Mouse (Mus musculus) MEL (cell line): Measurements from ENCODE around the gene Rnf220. TPM values are rescaled to one million over a fixed set of nuclear protein-coding genes. Genes with fewer than 3 reads are reported as not detected.

ENCODE experiments used
- DNase-seq: peaks from one replicate; pipeline ENCODE4 v3.0.0; 2011; ENCODE audit warnings: low read depth, low spot score
- H3K27ac ChIP-seq: 2 replicates; pipeline ENCODE4 v1.5.1; 2012; ENCODE audit warnings: low read depth, mild to moderate bottlenecking, control low read depth, low read length, moderate library complexity; ENCODE audit not compliant: control insufficient read depth
- H3K27me3 ChIP-seq, 2 experiments: fragments of 150-350 bp in 1 of 2; sonication (generic) in 1 of 2; 2 replicates each; pipeline ENCODE4 v1.6.1; 2012; ENCODE audit warnings: low read length in 2 of 2, mild to moderate bottlenecking in 2 of 2, improper control_type of control experiment in 1 of 2, moderate library complexity in 1 of 2; ENCODE audit not compliant: insufficient read depth in 2 of 2, control insufficient read depth in 1 of 2
- H3K36me3 ChIP-seq, 2 experiments: 2 replicates each; pipeline ENCODE4 v1.6.1; 2012 to 2014; ENCODE audit warnings: low read length in 2 of 2, improper control_type of control experiment in 1 of 2, inconsistent platforms in 1 of 2, mild to moderate bottlenecking in 1 of 2; ENCODE audit not compliant: insufficient read depth in 2 of 2, control insufficient read depth in 1 of 2
- H3K4me1 ChIP-seq, 2 experiments: fragments of 150-350 bp in 1 of 2; sonication (generic) in 1 of 2; 2 replicates each; pipeline ENCODE4 v1.6.1; 2012; ENCODE audit warnings: low read length in 2 of 2, improper control_type of control experiment in 1 of 2, mild to moderate bottlenecking in 1 of 2; ENCODE audit not compliant: insufficient read depth in 2 of 2, control insufficient read depth in 1 of 2
- H3K4me3 ChIP-seq, 2 experiments: fragments of 150-350 bp in 1 of 2; sonication (generic) in 1 of 2; 2 replicates each; pipeline ENCODE4 v1.5.1; 2012; ENCODE audit warnings: low read depth in 2 of 2, low read length in 2 of 2, mild to moderate bottlenecking in 2 of 2, moderate library complexity in 2 of 2, control low read depth in 1 of 2, improper control_type of control experiment in 1 of 2; ENCODE audit not compliant: control insufficient read depth in 1 of 2, insufficient read depth in 1 of 2
- H3K79me2 ChIP-seq: 2 replicates; pipeline ENCODE4 v1.6.1; 2012; ENCODE audit warnings: mild to moderate bottlenecking, low read length, moderate library complexity; ENCODE audit not compliant: control insufficient read depth, poor library complexity, insufficient read depth
- H3K9ac ChIP-seq: 2 replicates; pipeline ENCODE4 v1.6.1; 2012; ENCODE audit warnings: low read depth, mild to moderate bottlenecking, control low read depth, low read length, moderate library complexity; ENCODE audit not compliant: control insufficient read depth, poor library complexity, severe bottlenecking
- H3K9me3 ChIP-seq: fragments of 150-350 bp; sonication (generic); replicated peaks from 2 replicates; pipeline ENCODE4 v1.6.1; 2012; ENCODE audit warnings: mild to moderate bottlenecking, low read length, improper control_type of control experiment, moderate library complexity; ENCODE audit not compliant: insufficient read depth
- CTCF ChIP-seq, 3 experiments: IDR thresholded peaks in 2 of 3; conservative IDR thresholded peaks in 1 of 3; 2 replicates each; pipeline ENCODE4 v1.5.1; 2011 to 2012; ENCODE audit warnings: low read length in 3 of 3, low read depth in 2 of 3, mild to moderate bottlenecking in 2 of 3, improper control_type of control experiment in 1 of 3, inconsistent platforms in 1 of 3, mixed read lengths in 1 of 3, moderate library complexity in 1 of 3; ENCODE audit not compliant: control insufficient read depth in 1 of 3, insufficient read depth in 1 of 3, poor library complexity in 1 of 3, severe bottlenecking in 1 of 3
- EP300 ChIP-seq, 2 experiments: IDR thresholded peaks; 2 replicates each; pipeline ENCODE4 v1.6.1; 2011; ENCODE audit warnings: improper control_type of control experiment in 2 of 2, low read length in 2 of 2, low read depth in 1 of 2, mild to moderate bottlenecking in 1 of 2
- ETS1 ChIP-seq: IDR thresholded peaks from 2 replicates; pipeline ENCODE4 v1.6.1; 2012; ENCODE audit warnings: low read depth, mild to moderate bottlenecking, inconsistent platforms, low read length, improper control_type of control experiment, moderate library complexity
- GATA1 ChIP-seq: IDR thresholded peaks from 2 replicates; pipeline ENCODE4 v1.6.1; 2011; ENCODE audit warnings: low read depth, low read length, improper control_type of control experiment
- JUND ChIP-seq: IDR thresholded peaks from 2 replicates; pipeline ENCODE4 v1.6.1; 2011; ENCODE audit warnings: low read depth, mild to moderate bottlenecking, improper control_type of control experiment, low read length
- KAT2A ChIP-seq: conservative IDR thresholded peaks from 2 replicates; pipeline ENCODE4 v1.6.1; 2012; ENCODE audit warnings: low read depth, low read length, improper control_type of control experiment, inconsistent platforms
- MXI1 ChIP-seq: IDR thresholded peaks from 2 replicates; pipeline ENCODE4 v1.6.1; 2011; ENCODE audit warnings: mild to moderate bottlenecking, low read depth, low read length, improper control_type of control experiment
- MYB ChIP-seq: IDR thresholded peaks from 2 replicates; pipeline ENCODE4 v1.6.1; 2011; ENCODE audit warnings: mild to moderate bottlenecking, low read depth, low read length, improper control_type of control experiment
- MYC ChIP-seq: IDR thresholded peaks from 2 replicates; pipeline ENCODE4 v1.6.1; 2011; ENCODE audit warnings: low read depth, mild to moderate bottlenecking, low read length, improper control_type of control experiment, moderate library complexity
- POLR2AphosphoS5 ChIP-seq: IDR thresholded peaks from 2 replicates; pipeline ENCODE4 v1.6.1; 2012; ENCODE audit warnings: low read depth, borderline replicate concordance, mild to moderate bottlenecking, inconsistent platforms, low read length, moderate library complexity, mixed read lengths
- RAD21 ChIP-seq: IDR thresholded peaks from 2 replicates; pipeline ENCODE4 v1.6.1; 2011; ENCODE audit warnings: mild to moderate bottlenecking, low read depth, low read length, improper control_type of control experiment
- RCOR1 ChIP-seq: IDR thresholded peaks from 2 replicates; pipeline ENCODE4 v1.6.1; 2012; ENCODE audit warnings: low read depth, mild to moderate bottlenecking, inconsistent platforms, low read length, improper control_type of control experiment
- SMC3 ChIP-seq: IDR thresholded peaks from 2 replicates; pipeline ENCODE4 v1.6.1; 2011; ENCODE audit warnings: low read depth, low read length, improper control_type of control experiment
- TAL1 ChIP-seq: IDR thresholded peaks from 2 replicates; pipeline ENCODE4 v1.6.1; 2012; ENCODE audit warnings: mild to moderate bottlenecking, inconsistent platforms, low read length, moderate library complexity, mixed read lengths
- TCF12 ChIP-seq: IDR thresholded peaks from 2 replicates; pipeline ENCODE4 v1.6.1; 2014; ENCODE audit warnings: low read depth, mild to moderate bottlenecking, inconsistent platforms, low read length, improper control_type of control experiment, moderate library complexity
- USF1 ChIP-seq: IDR thresholded peaks from 2 replicates; pipeline ENCODE4 v1.6.1; 2014; ENCODE audit warnings: low read depth, mild to moderate bottlenecking, inconsistent platforms, low read length, improper control_type of control experiment, moderate library complexity
- USF2 ChIP-seq, 2 experiments: IDR thresholded peaks; 2 replicates each; pipeline ENCODE4 v1.6.1; 2011 to 2012; ENCODE audit warnings: improper control_type of control experiment in 2 of 2, low read length in 2 of 2, borderline replicate concordance in 1 of 2, inconsistent platforms in 1 of 2, low read depth in 1 of 2, mild to moderate bottlenecking in 1 of 2; ENCODE audit not compliant: insufficient read depth in 1 of 2
- ZC3H11A ChIP-seq: IDR thresholded peaks from 2 replicates; pipeline ENCODE4 v1.6.1; 2012; ENCODE audit warnings: low read depth, mild to moderate bottlenecking, inconsistent platforms, low read length, improper control_type of control experiment
- ZMIZ1 ChIP-seq: IDR thresholded peaks from 2 replicates; pipeline ENCODE4 v1.6.1; 2012; ENCODE audit warnings: low read depth, mild to moderate bottlenecking, inconsistent platforms, low read length, improper control_type of control experiment, moderate library complexity
- polyA plus RNA-seq, 2 experiments: library from polyadenylated mRNA; stranded (reverse) in 1 of 2; unstranded in 1 of 2; fragments of >175 nt in 1 of 2; fragments of >200 nt in 1 of 2; gene quantifications; 2 replicates each; pipeline versions ENCODE4 v1.2.1 to v1.2.4; 2012; ENCODE audit warnings: low replicate concordance in 2 of 2, low read depth in 1 of 2; ENCODE audit not compliant: insufficient read length in 2 of 2, insufficient read depth in 1 of 2, missing spikeins in 1 of 2
- total RNA-seq: library from RNA; depleted of rRNA; stranded (reverse); fragments of 300-350 nt; gene quantifications from 2 replicates; pipeline ENCODE4 v1.2.3, GENCODE M21; 2012

Gene Rnf220
- total and polyA plus RNA-seq, 3 experiments = 121 to 201 TPM; not detected in 1

DNA sequence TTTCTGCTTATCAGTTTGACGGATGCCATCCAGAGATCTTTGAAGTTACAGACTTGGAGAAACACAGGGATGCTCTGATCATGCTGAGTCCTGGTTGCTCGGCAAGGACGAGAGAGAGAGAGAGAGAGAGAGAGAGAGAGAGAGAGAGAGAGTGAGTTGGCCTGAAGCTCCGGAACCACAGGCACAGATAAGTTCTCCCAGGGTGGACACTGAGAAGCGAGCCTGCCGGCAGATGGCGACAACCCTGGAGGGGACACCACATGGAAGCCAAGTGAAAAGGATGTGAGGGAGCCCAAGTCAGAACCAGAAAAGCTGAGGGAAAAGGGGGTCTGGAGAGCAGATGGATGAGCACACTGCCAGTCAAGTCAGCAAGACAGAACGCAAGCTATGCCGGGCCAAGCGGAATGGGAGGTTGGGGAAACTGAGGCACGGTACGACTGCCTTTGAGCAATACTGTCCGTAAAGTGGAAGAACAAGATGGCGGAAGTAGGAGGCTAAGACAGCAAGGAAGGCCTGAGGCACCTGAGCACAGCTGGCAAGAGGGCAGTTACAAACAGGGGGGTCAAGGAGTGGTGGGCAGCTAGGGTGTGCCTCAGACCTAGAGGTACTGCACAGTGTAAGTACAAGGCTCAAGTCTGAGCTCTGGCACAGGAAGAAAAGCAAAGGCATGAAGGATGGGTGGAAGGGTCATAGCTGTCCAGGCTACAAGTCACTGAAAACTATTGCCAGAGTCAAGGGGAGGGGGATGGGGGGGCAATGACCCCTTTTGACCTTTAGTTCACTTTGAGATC is 107.4 kb downstream of the Rnf220 start:
- peak; percentile 36 for DNase-seq
- Histone ChIP-seq H3K27me3 (no peaks in the 10 kb centered on the region), H3K9me3 (no peaks in the 10 kb centered on the region), H3K4me3 (no peak overlapping the region), H3K9ac (no peak overlapping the region), H3K36me3 (peaks cover 0 to 14% of the 10 kb centered on the region in 2 experiments; a peak in 2 of 4 replicates), H3K27ac (no peak overlapping the region), H3K79me2 (no peaks in the 10 kb centered on the region; the same call in 1 of the 2 replicates), H3K4me1 (peaks cover 3 to 23% of the 10 kb centered on the region in 2 experiments)
- no peak for TF ChIP-seq USF2 (IDR thresholded peaks at IDR 0.05; ENCODE audit: borderline replicate concordance in 1 of 2, insufficient read depth in 1 of 2, low read depth in 1 of 2, low read length in 2 of 2)
- TF ChIP-seq ZC3H11A = peak; percentile 36; the same call in 1 of the 2 replicates
- peak; percentile 62; the same call in 1 of the 2 replicates for TF ChIP-seq JUND
- TF ChIP-seq TCF12 = no peak
- TF ChIP-seq ETS1 = no peak
- TF ChIP-seq SMC3 = peak; percentile 70
- no peak for TF ChIP-seq ZMIZ1
- TF ChIP-seq MYB = no peak
- no peak for TF ChIP-seq KAT2A
- TF ChIP-seq RAD21 = peak; percentile 34
- peak; percentile 24 to 72 (median 54) for TF ChIP-seq CTCF (IDR thresholded peaks at IDR 0.05 in 2 of 3, conservative IDR thresholded peaks at IDR 0.05 in 1 of 3; ENCODE audit: control insufficient read depth in 1 of 3, insufficient read depth in 1 of 3, low read depth in 2 of 3, low read length in 3 of 3, poor library complexity in 1 of 3, severe bottlenecking in 1 of 3)
- TF ChIP-seq GATA1 = peak; percentile 40; the same call in 1 of the 2 replicates
- no peak for TF ChIP-seq POLR2AphosphoS5
- TF ChIP-seq MXI1 = no peak

DNA sequence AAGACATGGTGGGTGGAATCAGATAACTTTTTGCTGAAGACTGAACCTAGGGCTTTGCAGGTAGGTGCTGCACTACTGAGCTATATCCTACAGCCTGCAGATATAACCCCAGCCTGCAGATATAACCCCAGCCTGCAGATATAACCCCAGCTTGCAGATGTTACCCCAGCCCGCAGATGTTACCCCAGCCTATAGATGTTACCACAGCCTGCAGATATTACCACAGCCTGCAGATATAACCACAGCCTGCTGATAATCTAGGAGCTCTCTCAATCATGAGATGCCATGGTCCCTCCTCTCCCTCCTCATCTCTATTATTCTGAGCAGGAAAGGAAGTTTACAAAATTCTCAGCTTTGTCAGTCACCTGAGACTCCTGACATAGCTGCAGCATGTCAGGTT is 111.6 kb downstream of the Rnf220 start:
- DNase-seq = peak; percentile 50
- Histone ChIP-seq H3K27ac (no peak overlapping the region), H3K36me3 (peaks cover 0 to 2% of the 10 kb centered on the region in 2 experiments; a peak in 1 of 4 replicates), H3K27me3 (no peaks in the 10 kb centered on the region), H3K79me2 (no peaks in the 10 kb centered on the region), H3K4me1 (peaks cover 0 to 7% of the 10 kb centered on the region in 2 experiments; a peak in 3 of 4 replicates), H3K9ac (no peak overlapping the region), H3K9me3 (no peaks in the 10 kb centered on the region), H3K4me3 (no peak overlapping the region)
- TF ChIP-seq EP300 (IDR thresholded peaks at IDR 0.05; ENCODE audit: low read depth in 1 of 2, low read length in 2 of 2) (peak; percentile 50 to 72; a peak in 3 of 4 replicates), TAL1 (0 out of 2 replicates have a peak, but pooled peaks have one; percentile 5), MYC (no peak), RCOR1 (peak; percentile 76), TCF12 (peak; percentile 78), GATA1 (peak; percentile 81), USF2 (IDR thresholded peaks at IDR 0.05; ENCODE audit: borderline replicate concordance in 1 of 2, insufficient read depth in 1 of 2, low read depth in 1 of 2, low read length in 2 of 2) (no peak), USF1 (no peak), ETS1 (peak; percentile 59; the same call in 1 of the 2 replicates)
